Mouse (Mus musculus) kidney, postnatal 10 days (tissue): Measurements from ENCODE around the gene Olfr467.
A peak's percentile ranks its signal among the peaks of the same experiment; 100 is the strongest.
"Not testable (repeated sequence)": the region's sequence is repeated elsewhere in the genome, so short reads cannot be mapped to it uniquely, and the experiment has no call there.

Source experiments
- DNase-seq: peaks from one replicate; pipeline ENCODE4 v3.0.0; 2021; ENCODE audit warnings: mixed read lengths

Gene Olfr467

GRCm38 (mm10) chr7:107811963-107812362 lies at the start of gene Olfr467:
Gene Olfr467 (plus strand): TSS chr7:107812263.
- DNase-seq, result no peak

- no peak for DNase-seq
Observed at GRCm38 (mm10) chr7:107770812-107771211, 41.3 kb upstream of the Olfr467 start.

- no peak for DNase-seq
Observed at GRCm38 (mm10) chr7:107778216-107778615, 33.8 kb upstream of the Olfr467 start.

GRCm38 (mm10) chr7:107779611-107780010 lies 32.5 kb upstream of the Olfr467 start:
- DNase-seq, result no peak

- DNase-seq, result peak; percentile 33
Observed at GRCm38 (mm10) chr7:107787977-107788620, 24.0 kb upstream of the Olfr467 start.

- DNase-seq, result no peak
Observed at GRCm38 (mm10) chr7:107796500-107796899, 15.6 kb upstream of the Olfr467 start.

GRCm38 (mm10) chr7:107801108-107801507 lies 11.0 kb upstream of the Olfr467 start, which contains the start of gene Ovch2:
Gene Ovch2 (minus strand): TSS chr7:107801208.
- no peak for DNase-seq

- no peak for DNase-seq
Observed at GRCm38 (mm10) chr7:107802138-107802537, 9.9 kb upstream of the Olfr467 start.

- DNase-seq, result no peak
Observed at GRCm38 (mm10) chr7:107819442-107819841, 7.4 kb downstream of the Olfr467 start.

- not testable (repeated sequence) for DNase-seq
Observed at GRCm38 (mm10) chr7:107823867-107824266, 11.8 kb downstream of the Olfr467 start.

GRCm38 (mm10) chr7:107825441-107825840 lies 13.4 kb downstream of the Olfr467 start, which contains the start of gene Olfr469:
Gene Olfr469 (minus strand): TSS chr7:107825541.
- not testable (repeated sequence) for DNase-seq

GRCm38 (mm10) chr7:107841719-107842118 lies 29.7 kb downstream of the Olfr467 start:
- peak; percentile 6 for DNase-seq

- not testable (repeated sequence) for DNase-seq
Observed at GRCm38 (mm10) chr7:107847390-107847789, 35.3 kb downstream of the Olfr467 start, which contains the start of gene Olfr470. Gene Olfr470 (minus strand): TSS chr7:107847490.
